Mouse (Mus musculus): ENCODE results near the gene Flt3l. TPM values are rescaled to one million over a fixed set of nuclear protein-coding genes. Genes with fewer than 3 reads are reported as not detected.
A peak's percentile ranks its signal among the peaks of the same experiment; 100 is the strongest.

Flt3l gene
- total RNA-seq, 2 experiments from 2014 or later: 2.7 to 3.3 TPM

GRCm38 (mm10) chr7:45150321-45150720 lies 14.1 kb upstream of the Flt3l start:
- intact Hi-C loops (cut with DNase I): no loop called here
- no peak for DNase-seq (ENCODE audit: extremely low spot score in 1 of 2, low spot score in 2 of 2)

GRCm38 (mm10) chr7:45149545-45149944 lies 13.3 kb upstream of the Flt3l start:
- intact Hi-C loops (cut with DNase I): no loop called here
- DNase-seq (ENCODE audit: extremely low spot score in 1 of 2, low spot score in 2 of 2): no peak

- intact Hi-C loops (cut with DNase I): no loop called here
- no peak for DNase-seq (ENCODE audit: extremely low spot score in 1 of 2, low spot score in 2 of 2)
Measured at GRCm38 (mm10) chr7:45148534-45149098, 12.4 kb upstream of the Flt3l start.

GRCm38 (mm10) chr7:45147899-45148298 lies 11.7 kb upstream of the Flt3l start:
- DNase-seq (ENCODE audit: extremely low spot score in 1 of 2, low spot score in 2 of 2): no peak
- intact Hi-C loops (cut with DNase I): no loop called here

- DNase-seq (ENCODE audit: extremely low spot score in 1 of 2, low spot score in 2 of 2): peak in 1 of 2 experiments; percentile 23
- intact Hi-C loops (cut with DNase I): no loop called here
Measured at GRCm38 (mm10) chr7:45147267-45147666, 11.0 kb upstream of the Flt3l start.

GRCm38 (mm10) chr7:45145460-45145859 lies 9.2 kb upstream of the Flt3l start:
- intact Hi-C loops (cut with DNase I): no loop called here

GRCm38 (mm10) chr7:45144368-45145174 lies 8.3 kb upstream of the Flt3l start:
- DNase-seq (ENCODE audit: extremely low spot score in 1 of 2, low spot score in 2 of 2): peak in 1 of 2 experiments; percentile 20
- intact Hi-C loops (cut with DNase I): no loop called here

More at GRCm38 (mm10) chr7:45145460-45145859, 9.2 kb upstream of the Flt3l start:
- DNase-seq (ENCODE audit: extremely low spot score in 1 of 2, low spot score in 2 of 2): no peak

- intact Hi-C loops (cut with DNase I): no loop called here
- DNase-seq (ENCODE audit: extremely low spot score in 1 of 2, low spot score in 2 of 2): no peak
Measured at GRCm38 (mm10) chr7:45141914-45142313, 5.7 kb upstream of the Flt3l start.

GRCm38 (mm10) chr7:45141319-45141718 lies 5.1 kb upstream of the Flt3l start:
- intact Hi-C loops (cut with DNase I): no loop called here
- no peak for DNase-seq (ENCODE audit: extremely low spot score in 1 of 2, low spot score in 2 of 2)

- DNase-seq (ENCODE audit: extremely low spot score in 1 of 2, low spot score in 2 of 2): no peak
- intact Hi-C loops (cut with DNase I): no loop called here
Measured at GRCm38 (mm10) chr7:45139904-45140723, 3.9 kb upstream of the Flt3l start.

GRCm38 (mm10) chr7:45138403-45138802 lies 2.2 kb upstream of the Flt3l start:
- intact Hi-C loops (cut with DNase I): no loop called here
- no peak for DNase-seq (ENCODE audit: extremely low spot score in 1 of 2, low spot score in 2 of 2)

- DNase-seq (ENCODE audit: extremely low spot score in 1 of 2, low spot score in 2 of 2): no peak
- intact Hi-C loops (cut with DNase I): no loop called here
Measured at GRCm38 (mm10) chr7:45137171-45138006, 1.2 kb upstream of the Flt3l start.

- no peak for DNase-seq (ENCODE audit: extremely low spot score in 1 of 2, low spot score in 2 of 2)
- intact Hi-C loops (cut with DNase I): no loop called here
Measured at GRCm38 (mm10) chr7:45135370-45135769, 862 bp downstream of the Flt3l start.

GRCm38 (mm10) chr7:45134544-45135026 lies 1.6 kb downstream of the Flt3l start:
- peak in 1 of 2 experiments; percentile 58 for DNase-seq (ENCODE audit: extremely low spot score in 1 of 2, low spot score in 2 of 2)
- intact Hi-C loops (cut with DNase I): no loop called here

- no peak for DNase-seq (ENCODE audit: extremely low spot score in 1 of 2, low spot score in 2 of 2)
- intact Hi-C loops (cut with DNase I): no loop called here
Measured at GRCm38 (mm10) chr7:45133446-45134159, 2.6 kb downstream of the Flt3l start.

GRCm38 (mm10) chr7:45131850-45132249 lies 4.4 kb downstream of the Flt3l start:
- intact Hi-C loops (cut with DNase I): no loop called here

GRCm38 (mm10) chr7:45129776-45130512 lies 6.3 kb downstream of the Flt3l start:
- DNase-seq (ENCODE audit: extremely low spot score in 1 of 2, low spot score in 2 of 2): no peak
- intact Hi-C loops (cut with DNase I): loop anchor here (5.0 kb wide), 1 partner anchor 48 kb away; no protein-coding TSS in a partner anchor

More at GRCm38 (mm10) chr7:45131850-45132249, 4.4 kb downstream of the Flt3l start:
- no peak for DNase-seq (ENCODE audit: extremely low spot score in 1 of 2, low spot score in 2 of 2)

Measured in left cerebral cortex, postnatal 10 days (tissue).